ENCODE assay signal across 28 mouse cellular contexts in genomic region chr6:90635081-90635480, GRCm38 (mm10).
"Had no signal": no experiment of that assay in that cellular context is flagged by ENCODE, and none has a peak within 500 bp of the region (broad histone marks: within the 10 kb centered on the region; RNA-seq: fewer than 3 reads in every experiment).

No protein-coding gene starts in this region.

- H3K4me2 ChIP-seq: heart, embryonic 11.5 days; heart, embryonic 13.5 days; heart, embryonic 15.5 days; hindbrain, embryonic 12.5 days; hindbrain, embryonic 14.5 days; intestine, embryonic 15.5 days; limb, embryonic 12.5 days; liver, embryonic 11.5 days; liver, embryonic 13.5 days; liver, embryonic 15.5 days had no signal

- H3K4me1 ChIP-seq: heart, embryonic 13.5 days; heart, embryonic 15.5 days; hindbrain, embryonic 12.5 days; intestine, embryonic 15.5 days; limb, embryonic 12.5 days had no signal

- DNase-seq: gastrocnemius, postnatal 14 days; gastrocnemius, postnatal 36 days; heart, adult 11 months; heart, adult 2 months; heart, postnatal 14 days; heart, postnatal 36 days; kidney, adult 18-20 months; kidney, adult 8-10 months; kidney, postnatal 10 days; kidney, postnatal 25 days; kidney, postnatal 4 days; liver; liver, embryonic 13.5 days had no signal

- H3K36me3 ChIP-seq: hindbrain, embryonic 12.5 days; intestine, embryonic 15.5 days; limb, embryonic 10.5 days; limb, embryonic 12.5 days had no signal

- H3K27ac ChIP-seq: heart, adult 2 months; heart, embryonic 13.5 days; heart, embryonic 15.5 days; hindbrain, embryonic 12.5 days; hindbrain, embryonic 14.5 days; intestine, embryonic 15.5 days; layer of hippocampus, adult 2 months; left cerebral cortex, adult 2 months; limb, embryonic 10.5 days; limb, embryonic 12.5 days; liver, embryonic 13.5 days; liver, embryonic 15.5 days had no signal

- H3K4me3 ChIP-seq: heart, adult 2 months; heart, embryonic 13.5 days; heart, embryonic 15.5 days; hindbrain, embryonic 12.5 days; intestine, embryonic 15.5 days; layer of hippocampus, adult 2 months; left cerebral cortex, adult 2 months; limb, embryonic 10.5 days; limb, embryonic 12.5 days; liver, embryonic 13.5 days; liver, embryonic 15.5 days had no signal

- ATAC-seq: hindbrain, embryonic 16.5 days; inflammation-experienced regulatory T-cells, adult 6 months; intestine, embryonic 15.5 days; intestine, postnatal 0 days had no signal

- H3K9me3 ChIP-seq: heart, embryonic 13.5 days; heart, embryonic 15.5 days; hindbrain, embryonic 12.5 days; intestine, embryonic 15.5 days; limb, embryonic 10.5 days; limb, embryonic 12.5 days; liver, embryonic 13.5 days; liver, embryonic 15.5 days had no signal

- H3K27me3 ChIP-seq: heart, embryonic 13.5 days; heart, embryonic 15.5 days; hindbrain, embryonic 12.5 days; intestine, embryonic 15.5 days; limb, embryonic 12.5 days; liver, embryonic 13.5 days; liver, embryonic 15.5 days had no signal

- H3K9ac ChIP-seq: heart, embryonic 13.5 days; heart, embryonic 15.5 days; hindbrain, embryonic 12.5 days; hindbrain, embryonic 14.5 days; intestine, embryonic 15.5 days; limb, embryonic 12.5 days; liver, embryonic 13.5 days; liver, embryonic 15.5 days had no signal
